Mouse (Mus musculus): ENCODE measurements around the gene Coro2a.

- TF ChIP-seq CTCF (conservative IDR thresholded peaks at IDR 0.05; ENCODE audit: low read length) (no peak), NANOG (IDR thresholded peaks at IDR 0.05; ENCODE audit: borderline replicate concordance, low read length) (no peak)
Observed at GRCm38 (mm10) chr4:46568169-46568568, 33.8 kb downstream of the Coro2a start.

All from E14TG2a.4 (cell line).